Mouse (Mus musculus) brain, embryonic 14.5 days (tissue): Measurements from ENCODE around the gene Gsap. TPM values are rescaled to one million over a fixed set of nuclear protein-coding genes. Genes with fewer than 3 reads are reported as not detected.

Source experiments
- DNase-seq: peaks from one replicate; pipeline ENCODE4 v3.0.0-alpha.2; 2011; ENCODE audit warnings: low read depth
- CTCF ChIP-seq: fragments of 200-500 bp; IDR thresholded peaks from 2 replicates; pipeline ENCODE4 v1.5.1; 2012; ENCODE audit warnings: inconsistent platforms, mild to moderate bottlenecking, moderate library complexity, borderline replicate concordance; ENCODE audit not compliant: insufficient read depth, insufficient read length; ENCODE audit errors: extremely low read depth
- POLR2A ChIP-seq: fragments of 200-500 bp; IDR thresholded peaks from 2 replicates; pipeline ENCODE4 v1.6.1; 2012; ENCODE audit warnings: mild to moderate bottlenecking, inconsistent platforms, borderline replicate concordance; ENCODE audit not compliant: poor library complexity, insufficient read depth, insufficient read length, severe bottlenecking; ENCODE audit errors: extremely low read depth
- polyA plus RNA-seq: library from polyadenylated mRNA; depleted of rRNA; stranded (reverse); fragments of >200 nt; gene quantifications from 2 replicates; pipeline ENCODE4 v1.2.3, GENCODE M21; 2012; rRNA removed

Gene Gsap
- 9.2 and 10.4 TPM in 2 replicates for polyA plus RNA-seq

GRCm38 (mm10) chr5:21185764-21186685 is at the start of gene Gsap:
Gene Gsap, plus strand, starts transcription at chr5:21186255.
- DNase-seq: peak; percentile 72

DNA sequence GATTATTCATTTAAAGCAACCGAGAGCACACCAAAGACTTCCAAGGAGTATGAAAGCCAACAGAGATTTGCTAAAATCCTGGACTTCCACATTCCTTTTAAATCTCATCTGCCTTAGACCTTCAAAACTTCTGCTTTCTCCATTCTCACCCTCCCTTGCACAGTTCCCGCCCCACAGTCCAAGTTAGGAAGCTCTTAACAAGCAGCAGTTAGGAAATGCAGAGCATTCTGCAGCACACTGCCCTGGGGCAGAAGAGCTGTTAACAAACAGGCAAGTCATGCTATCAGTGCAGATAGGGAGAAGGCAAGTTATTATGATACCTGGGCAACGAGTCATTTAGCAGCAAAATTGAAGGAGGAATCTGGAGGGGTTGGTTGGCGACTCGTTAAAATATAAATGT is 49.5 kb upstream of the Gsap start:
- no peak for TF ChIP-seq CTCF
- TF ChIP-seq POLR2A: no peak
- peak; percentile 37 for DNase-seq

More at GRCm38 (mm10) chr5:21185764-21186685, at the start of gene Gsap:
- no peak for TF ChIP-seq CTCF

GRCm38 (mm10) chr5:21139505-21139904 is 46.5 kb upstream of the Gsap start:
- peak; percentile 94 for DNase-seq
- no peak for TF ChIP-seq POLR2A
- TF ChIP-seq CTCF: no peak

- peak; percentile 33; the same call in 1 of the 2 replicates for TF ChIP-seq CTCF
- peak; percentile 9 for DNase-seq
These were observed 44.9 kb upstream of the Gsap start for GRCm38 (mm10) chr5:21141133-21141551.

DNA sequence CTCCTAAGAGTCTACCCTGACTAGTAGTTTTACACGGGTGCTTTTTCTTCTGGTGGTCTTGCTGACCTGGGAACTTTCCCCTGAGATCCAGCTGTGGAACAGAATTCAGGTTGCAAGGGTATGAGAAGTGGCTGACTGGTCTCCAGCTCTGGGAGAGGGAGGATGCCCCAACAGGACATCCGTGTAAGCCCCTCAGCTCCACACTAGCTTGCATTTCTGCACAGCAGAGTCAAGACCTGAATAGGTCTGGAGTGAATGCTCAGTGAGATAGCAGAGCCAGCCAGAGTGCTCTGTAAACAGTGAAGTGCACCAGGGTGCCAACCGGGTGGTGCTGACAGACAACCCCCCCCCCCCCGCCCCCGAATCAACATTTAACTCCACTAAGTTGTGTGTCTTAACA is 44.4 kb upstream of the Gsap start:
- TF ChIP-seq CTCF: no peak
- no peak for TF ChIP-seq POLR2A
- DNase-seq: no peak

DNA sequence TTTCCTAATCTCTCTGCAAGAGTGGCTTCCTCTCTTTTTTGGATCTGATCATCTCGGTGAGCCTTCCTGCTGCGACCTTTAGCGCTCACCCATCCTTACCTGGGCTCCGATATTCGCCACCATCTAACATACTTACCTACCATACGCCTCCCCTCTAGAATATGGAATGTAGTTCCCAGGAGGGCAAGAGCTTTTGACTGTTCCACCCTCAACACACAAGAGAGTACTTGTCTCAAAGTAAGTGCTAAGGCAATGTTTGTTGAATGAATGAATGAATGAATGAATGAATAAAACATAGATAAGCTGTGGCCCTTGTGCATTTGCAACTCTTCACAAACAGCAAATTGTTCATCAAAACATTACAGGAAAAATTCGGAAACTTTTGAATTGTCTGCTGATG is 43.0 kb upstream of the Gsap start:
- TF ChIP-seq CTCF (no peak), POLR2A (no peak)
- DNase-seq: no peak

DNA sequence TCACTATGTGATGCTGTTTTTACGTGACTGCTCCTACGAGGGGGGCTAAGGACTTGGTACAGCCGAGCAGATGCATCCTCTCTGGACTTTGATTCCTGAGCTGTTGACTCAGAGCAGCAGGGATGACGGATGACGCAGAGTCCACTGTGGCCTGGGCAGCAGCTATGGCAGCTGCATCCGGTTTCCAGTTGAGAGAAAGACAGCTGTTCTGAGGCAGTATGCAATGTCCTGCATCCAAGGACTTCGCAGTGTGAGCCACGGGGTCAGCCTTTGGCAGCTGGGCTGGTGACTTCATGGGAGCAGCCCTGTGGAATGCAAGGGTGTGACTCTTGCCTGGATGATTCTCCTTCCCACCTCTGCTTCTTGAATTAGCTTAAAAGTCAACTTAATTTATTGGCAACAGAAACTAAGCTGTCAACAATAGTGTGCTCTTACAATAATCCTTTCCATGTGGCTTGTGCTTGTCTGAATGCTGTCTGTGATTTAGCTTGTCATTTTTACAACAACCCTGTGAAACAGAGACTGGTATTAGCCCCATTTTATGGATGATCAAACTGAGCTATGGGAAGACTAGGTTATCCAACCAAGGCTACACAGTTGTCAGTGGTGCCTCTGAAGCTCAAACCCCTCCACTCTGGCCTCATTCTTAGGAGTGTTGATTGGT is 41.4 kb upstream of the Gsap start:
- peak; percentile 39 for DNase-seq
- no peak for TF ChIP-seq POLR2A
- TF ChIP-seq CTCF: no peak

GRCm38 (mm10) chr5:21148358-21148757 is 37.7 kb upstream of the Gsap start:
- TF ChIP-seq POLR2A (no peak), CTCF (no peak)
- DNase-seq: no peak

DNA sequence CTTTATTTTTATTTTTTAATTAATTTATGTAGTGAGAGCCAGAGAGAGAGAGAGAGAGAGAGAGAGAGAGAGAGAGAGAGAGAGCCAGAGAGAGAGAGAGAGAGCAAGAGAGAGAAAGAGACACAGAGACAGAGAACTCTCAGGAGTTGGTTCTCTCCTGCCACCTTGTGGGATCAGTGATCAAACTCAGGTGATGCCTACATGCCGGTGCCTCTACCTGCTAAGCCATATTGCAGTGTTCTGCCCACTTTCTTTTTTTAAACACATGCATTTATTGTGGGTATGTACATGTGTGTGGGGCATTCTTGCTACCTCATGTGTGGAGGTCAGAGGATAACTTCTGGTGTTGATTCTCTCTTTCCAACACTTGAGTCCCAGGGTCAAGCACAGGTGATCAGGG is 32.4 kb upstream of the Gsap start:
- no peak for TF ChIP-seq POLR2A
- no peak for TF ChIP-seq CTCF
- DNase-seq: no peak

DNA sequence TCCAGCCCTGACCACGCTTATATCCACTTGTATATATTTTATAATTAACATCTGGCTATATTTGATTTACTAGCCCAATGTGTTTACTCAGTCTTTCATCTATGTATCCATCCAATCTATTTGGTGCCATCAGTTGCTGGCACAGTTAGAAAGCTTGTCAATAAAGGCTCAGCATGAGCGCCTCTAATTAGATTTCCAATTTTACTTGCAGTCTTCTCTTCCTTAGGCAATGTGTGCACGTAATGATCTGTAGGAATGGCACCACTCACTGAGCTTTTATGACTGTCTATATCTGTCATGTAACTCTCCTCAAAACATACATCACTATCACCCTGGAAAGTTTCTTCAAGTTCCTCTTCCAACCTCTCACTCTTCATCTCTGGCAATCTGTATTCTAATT is 29.3 kb upstream of the Gsap start:
- TF ChIP-seq POLR2A (no peak), CTCF (no peak)
- DNase-seq: peak; percentile 38

GRCm38 (mm10) chr5:21159536-21159935 is 26.5 kb upstream of the Gsap start:
- no peak for DNase-seq

GRCm38 (mm10) chr5:21160781-21161180 is 25.3 kb upstream of the Gsap start:
- DNase-seq: no peak
- TF ChIP-seq POLR2A (no peak), CTCF (no peak)

More at GRCm38 (mm10) chr5:21159536-21159935, 26.5 kb upstream of the Gsap start:
- TF ChIP-seq POLR2A: no peak
- TF ChIP-seq CTCF: no peak

DNA sequence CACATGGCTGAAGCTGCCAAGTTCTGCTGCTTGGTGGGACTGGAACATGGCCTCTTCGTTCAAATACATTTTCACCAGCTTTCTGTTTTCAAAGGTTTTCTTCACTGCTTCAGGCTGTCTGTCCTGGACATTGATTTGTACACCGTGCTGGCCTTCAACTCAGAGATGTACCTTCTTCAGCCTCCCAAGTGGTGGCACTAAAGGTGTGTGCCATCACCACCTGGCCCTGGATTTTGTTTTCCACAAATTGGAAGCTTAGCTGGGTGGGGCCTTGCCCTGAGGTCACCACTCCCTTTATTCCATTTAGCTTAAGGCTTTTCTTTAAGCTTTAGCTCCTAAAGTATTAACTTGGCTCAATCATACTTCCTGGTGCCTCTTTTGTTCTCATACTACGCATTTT is 22.6 kb upstream of the Gsap start:
- TF ChIP-seq CTCF (no peak), POLR2A (no peak)
- DNase-seq: no peak

DNA sequence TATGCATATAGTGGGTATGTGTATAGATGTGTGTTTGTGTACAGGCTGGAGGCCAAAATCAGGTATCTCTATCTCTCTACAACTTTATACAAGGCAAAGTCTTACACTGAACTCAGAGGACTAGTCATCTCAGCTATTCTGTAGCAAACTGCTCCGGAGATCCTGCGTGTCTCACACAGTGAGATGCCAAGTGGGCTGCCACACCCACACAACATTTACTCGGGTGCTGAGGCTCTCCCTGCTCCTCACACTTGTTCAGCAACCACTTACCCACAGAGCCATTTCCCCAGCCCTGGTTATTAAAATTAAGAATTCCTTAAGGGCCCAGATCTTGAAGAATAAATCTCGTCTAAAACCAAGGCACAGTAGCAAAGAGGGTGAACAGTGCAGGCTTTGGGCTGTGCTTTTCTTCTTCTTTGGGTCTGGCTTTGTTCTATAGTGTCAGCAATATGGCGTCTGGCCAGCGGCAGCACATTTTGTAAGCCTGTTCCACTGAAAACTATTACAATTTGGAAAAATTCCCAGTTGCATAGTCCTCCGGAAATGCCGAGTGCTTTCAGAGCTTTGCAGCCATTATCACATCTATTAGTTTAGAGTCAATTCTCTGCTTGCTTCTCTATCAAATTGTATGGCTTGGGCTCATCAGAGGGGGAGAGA is 17.2 kb upstream of the Gsap start:
- TF ChIP-seq POLR2A: no peak
- no peak for TF ChIP-seq CTCF
- DNase-seq: peak; percentile 95

DNA sequence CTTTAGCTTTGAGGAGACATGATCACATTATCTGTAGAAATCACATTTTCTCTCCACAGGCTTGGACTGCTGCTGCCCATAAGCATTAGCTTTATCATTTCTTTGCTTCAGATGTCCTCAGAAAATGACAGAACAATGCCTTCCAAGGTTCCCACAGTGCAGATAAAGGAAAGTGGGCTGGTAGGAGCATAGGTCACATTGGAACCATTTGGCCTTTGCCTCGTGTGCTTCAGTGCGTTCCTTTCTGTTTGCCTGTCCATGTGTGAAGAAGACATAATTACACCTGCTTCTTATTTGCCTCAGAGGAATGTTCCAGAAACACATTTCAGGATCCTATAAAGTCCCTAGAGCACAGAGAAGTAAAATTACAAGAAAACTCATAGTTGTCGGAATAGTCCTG is 16.7 kb upstream of the Gsap start:
- DNase-seq: no peak
- TF ChIP-seq POLR2A: no peak
- TF ChIP-seq CTCF: no peak
